Mouse (Mus musculus) right cerebral cortex, postnatal 25 days (tissue): ENCODE measurements around the gene Nbea.

ENCODE experiments used
- DNase-seq: peaks from one replicate; pipeline ENCODE4 v3.0.0; 2022

Gene Nbea

DNA sequence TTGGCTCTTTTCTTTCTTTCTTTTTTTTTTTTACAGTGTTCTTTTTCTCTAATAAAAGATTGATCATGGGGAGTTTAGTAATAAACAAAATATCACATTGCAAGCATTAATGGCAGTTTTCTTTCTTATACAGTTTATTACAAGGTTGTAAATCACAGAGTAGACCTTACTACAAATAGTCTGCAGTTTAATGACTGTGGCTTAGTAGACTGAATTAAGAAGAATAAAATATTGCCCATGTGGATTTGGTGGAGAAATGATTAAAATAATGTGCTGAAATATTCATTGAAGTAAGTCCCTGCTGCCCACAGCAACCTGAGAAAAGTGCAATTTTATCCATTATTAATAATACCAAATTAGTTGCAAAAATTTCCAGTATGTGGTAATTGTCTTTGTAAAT is 363.9 kb downstream of the Nbea start:
- no peak for DNase-seq

DNA sequence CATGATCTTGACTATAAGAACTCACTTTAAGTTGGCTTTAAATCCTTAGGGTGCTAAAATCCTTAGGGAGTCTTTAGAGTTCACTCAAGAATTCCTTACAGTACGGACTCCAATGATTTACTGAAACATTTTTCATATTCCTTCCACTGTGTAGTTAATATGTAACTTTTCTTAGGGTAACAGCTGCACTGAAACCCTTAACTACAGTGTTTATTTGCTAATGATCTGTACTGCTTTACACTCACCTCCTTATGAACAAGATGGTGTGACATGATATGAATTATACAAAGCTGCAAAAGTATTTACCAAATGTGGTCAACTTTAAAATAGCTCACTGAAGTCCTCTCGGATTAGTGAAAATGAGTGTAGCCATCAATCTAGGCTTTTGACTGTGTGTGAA is 365.4 kb downstream of the Nbea start:
- no peak for DNase-seq

DNA sequence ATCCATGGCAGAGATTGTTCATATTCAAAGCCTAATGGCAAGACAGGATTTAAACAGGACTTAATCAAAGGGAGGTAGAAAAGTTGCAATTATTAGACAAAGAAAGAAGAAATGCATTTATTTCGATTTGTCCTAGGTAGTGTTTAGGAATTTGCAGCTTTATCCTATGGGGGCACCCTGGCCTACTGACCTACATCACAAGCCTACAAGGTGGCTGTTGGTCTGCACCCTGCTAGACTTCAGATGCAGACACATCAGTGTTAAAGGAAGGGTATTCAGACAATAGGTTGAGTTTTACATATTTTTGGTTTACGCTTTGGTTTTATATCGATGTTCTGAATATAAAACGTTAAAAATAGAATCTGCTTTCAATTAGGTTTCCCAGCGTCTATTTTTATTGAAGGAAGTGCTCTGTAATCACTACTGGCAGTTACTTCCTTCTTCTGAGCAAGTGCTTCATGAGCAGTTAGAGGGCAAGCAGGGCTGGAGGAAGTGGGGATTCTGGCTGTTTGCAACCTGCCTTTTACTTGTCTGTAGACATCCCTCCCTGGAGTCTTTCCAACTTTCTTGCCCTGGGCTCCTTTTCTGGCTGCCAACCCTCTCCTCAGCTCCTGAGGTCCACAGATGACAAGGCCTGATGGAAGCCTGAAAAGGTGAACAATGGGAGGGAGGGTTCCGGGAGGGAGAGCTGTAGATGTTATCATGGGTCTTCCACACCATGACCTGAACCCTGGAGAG is 366.7 kb downstream of the Nbea start:
- no peak for DNase-seq

DNA sequence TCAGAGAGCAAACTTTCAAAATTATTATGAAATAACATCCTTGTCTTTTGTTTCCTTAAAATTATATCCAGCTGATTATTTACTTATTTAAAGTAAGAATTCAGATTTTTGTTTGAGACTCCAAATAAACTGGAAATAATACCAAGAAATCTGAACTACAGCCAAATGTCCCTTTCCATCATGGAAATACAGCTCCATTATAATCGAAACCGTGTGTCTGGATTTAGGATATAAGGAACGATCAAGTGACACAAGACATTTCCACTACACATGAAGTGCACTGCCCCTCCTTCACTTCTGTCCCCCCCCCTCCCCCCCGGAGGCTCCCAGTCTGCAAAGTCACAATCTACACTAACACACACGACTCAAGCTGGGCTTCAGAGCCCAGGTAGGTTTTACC is 367.4 kb downstream of the Nbea start:
- DNase-seq, result no peak

DNA sequence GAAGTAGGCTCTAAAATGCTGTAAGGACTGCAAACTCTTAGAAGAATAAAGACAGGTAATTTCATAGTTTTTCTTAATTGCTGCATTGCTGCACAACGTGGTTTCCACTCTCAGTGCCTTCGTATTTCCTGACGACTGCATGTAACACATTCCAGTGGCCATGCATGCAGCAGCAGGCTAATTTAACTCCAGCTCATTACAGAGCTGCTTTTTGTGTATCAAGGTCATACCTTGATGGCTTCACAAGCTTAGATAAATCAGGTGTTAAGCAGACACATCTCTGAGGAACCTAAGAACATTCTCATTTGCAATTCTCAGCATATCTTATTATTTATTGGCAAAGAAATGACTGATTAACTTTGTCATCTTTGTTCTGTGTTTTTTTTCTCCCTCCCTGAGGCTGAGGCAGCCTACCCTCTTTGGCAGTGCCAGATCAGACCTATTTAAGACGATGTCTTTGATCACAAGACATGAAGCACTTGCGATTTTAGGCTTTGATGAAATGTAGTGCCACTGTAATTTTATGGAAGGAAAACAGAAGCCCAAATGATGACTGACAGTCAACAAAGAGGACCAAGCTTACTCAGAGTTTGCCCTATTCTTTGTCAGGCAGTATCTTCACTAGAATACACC is 368.4 kb downstream of the Nbea start:
- DNase-seq, result no peak

DNA sequence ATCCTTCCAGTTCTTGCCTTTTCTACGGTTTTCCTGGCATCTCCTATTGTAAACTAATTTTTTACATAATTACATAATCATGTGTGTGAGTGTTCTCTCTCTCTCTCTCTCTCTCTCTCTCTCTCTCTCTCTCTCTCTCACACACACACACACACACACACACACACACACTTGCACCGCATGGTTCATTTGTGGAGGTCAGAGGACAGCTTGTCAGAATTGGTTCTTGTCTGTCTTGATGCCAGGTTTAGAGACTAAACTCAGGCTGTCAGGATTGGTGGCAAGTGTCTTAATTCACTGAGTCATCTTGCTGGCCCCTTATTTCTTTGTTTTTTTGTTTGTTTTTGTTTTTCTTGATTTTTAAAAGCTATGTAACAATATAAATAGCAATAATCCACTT is 388.7 kb downstream of the Nbea start:
- no peak for DNase-seq

DNA sequence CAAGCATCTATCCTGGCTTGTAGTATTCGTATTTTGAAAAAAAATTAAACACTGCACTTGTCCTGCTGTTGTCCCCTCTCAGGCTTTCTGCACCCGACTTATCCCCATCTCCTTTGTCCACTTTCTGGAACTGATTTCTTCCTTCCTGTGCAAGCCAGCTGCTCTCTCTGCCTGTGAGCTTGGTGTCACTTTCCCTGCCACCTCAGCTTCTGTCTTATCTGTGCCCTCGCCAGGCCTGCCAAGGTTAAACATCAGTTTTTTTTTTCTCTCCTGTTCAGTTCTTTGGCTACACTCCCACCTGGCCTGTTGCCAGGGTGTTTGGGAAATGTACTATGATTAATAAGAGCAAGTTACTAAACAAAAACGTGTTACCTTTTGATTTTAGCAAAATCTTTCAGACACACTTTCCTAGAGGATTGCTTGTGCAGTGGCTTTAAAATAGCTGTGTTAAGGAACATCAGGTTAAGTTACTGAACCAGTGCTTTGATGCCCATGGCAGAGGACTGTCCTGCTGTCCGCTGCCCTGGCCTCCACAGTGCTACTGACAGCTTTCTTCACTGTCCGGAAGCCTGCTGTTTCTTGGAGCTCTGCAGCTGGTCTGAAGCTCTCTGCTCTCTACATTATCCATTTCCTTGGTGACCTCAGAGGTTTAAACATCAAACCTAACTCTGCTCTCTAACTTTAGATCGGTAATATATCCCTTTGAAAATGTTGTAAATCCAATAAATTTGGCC is 389.5 kb downstream of the Nbea start:
- DNase-seq, result no peak

DNA sequence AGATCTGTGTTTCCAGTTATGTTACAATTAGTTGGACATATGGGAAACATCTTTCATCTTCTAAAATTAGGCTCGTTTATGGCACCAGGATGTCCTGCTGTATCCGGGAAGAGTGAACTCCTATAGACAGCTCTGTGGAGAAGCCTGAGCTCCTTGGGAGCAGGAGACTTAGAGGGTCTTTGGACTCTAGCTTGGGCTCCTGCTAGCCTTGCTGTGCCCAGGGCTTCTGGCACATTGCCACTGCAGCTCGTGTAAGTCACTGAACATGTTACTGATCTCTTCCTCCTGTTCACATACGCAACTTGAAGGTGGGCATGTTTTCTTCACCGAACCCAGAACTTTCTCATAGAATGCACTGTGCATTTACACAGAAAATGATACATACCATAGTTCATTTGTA is 391.2 kb downstream of the Nbea start:
- no peak for DNase-seq

DNA sequence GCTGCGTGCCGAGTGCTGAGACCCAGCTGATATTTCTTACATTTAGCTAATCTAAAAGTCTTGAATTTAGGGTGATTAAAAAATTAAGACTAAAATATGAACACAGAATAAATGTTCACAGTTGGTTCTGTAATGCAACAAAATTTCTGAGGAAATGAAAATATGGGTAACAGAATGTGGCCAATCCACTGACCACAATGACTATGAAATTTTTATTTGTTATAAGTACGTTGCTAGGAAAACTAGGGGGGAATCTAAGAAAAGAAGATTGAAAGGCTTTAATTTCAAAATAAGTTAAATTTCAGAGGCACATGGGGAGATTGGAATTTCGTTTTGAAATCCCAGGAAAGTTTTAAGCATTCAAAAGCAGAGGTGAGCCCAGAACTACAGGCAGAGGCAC is 392.9 kb downstream of the Nbea start:
- no peak for DNase-seq

DNA sequence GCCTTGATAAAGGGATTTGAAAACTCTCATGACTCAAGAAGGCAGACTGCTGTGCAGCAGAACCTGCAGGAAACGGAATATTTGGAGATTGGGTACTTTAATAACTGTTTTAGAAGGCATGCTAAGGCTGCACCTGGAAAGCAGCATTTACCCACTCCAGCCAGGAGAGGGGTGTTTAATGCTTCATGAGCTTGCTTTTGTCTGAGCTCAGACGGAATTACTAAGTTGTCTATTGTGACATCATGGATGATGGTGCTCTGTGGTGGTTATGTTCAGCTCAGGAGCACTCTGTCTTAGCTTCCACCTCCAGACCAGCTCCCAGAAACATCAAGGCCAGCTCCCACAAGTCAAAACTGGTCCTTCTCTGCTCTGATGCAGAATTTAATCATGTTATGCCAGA is 393.6 kb downstream of the Nbea start:
- no peak for DNase-seq

DNA sequence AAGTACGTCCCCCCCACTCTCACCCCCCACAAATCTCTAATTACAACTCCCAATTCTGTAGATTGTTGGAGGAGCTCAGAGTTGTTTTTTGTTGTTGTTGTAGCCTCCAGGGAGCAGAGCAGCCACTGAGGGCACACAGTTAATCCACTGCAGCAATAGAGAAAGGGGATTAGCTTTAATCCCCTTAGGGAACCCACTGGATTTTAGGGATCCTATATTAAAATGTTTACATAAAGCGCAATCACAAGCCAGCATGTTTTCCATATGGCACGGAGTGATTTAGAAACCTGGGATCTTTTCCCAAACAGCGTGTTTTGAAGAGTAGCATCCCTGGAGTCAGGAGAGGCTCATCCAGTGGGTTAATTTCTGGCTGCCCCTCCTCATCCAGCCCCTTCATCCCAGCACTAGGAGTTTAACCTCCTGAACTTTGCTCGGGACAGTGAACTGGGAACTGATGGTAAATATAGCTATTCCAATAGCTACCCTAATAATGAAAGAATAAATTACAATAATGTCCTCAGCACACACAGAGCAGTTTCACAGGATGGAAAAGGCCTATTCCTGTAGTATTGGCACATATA is 394.8 kb downstream of the Nbea start:
- DNase-seq, result no peak

DNA sequence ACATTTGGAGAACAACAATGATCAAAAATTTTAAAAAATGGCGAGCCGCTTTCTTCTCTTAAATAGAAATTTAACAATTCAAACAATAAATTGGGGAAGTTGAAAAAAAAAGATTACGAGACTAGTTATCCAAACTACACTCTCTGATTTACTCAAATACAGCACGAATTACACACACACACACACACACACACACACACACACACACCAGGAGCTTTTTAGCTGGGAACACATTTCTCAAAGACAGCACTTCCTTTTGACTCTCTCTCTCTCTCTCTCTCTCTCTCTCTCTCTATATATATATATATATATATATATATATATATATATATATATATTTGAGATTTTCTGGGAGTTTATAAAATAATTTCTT is 395.3 kb downstream of the Nbea start:
- no peak for DNase-seq

DNA sequence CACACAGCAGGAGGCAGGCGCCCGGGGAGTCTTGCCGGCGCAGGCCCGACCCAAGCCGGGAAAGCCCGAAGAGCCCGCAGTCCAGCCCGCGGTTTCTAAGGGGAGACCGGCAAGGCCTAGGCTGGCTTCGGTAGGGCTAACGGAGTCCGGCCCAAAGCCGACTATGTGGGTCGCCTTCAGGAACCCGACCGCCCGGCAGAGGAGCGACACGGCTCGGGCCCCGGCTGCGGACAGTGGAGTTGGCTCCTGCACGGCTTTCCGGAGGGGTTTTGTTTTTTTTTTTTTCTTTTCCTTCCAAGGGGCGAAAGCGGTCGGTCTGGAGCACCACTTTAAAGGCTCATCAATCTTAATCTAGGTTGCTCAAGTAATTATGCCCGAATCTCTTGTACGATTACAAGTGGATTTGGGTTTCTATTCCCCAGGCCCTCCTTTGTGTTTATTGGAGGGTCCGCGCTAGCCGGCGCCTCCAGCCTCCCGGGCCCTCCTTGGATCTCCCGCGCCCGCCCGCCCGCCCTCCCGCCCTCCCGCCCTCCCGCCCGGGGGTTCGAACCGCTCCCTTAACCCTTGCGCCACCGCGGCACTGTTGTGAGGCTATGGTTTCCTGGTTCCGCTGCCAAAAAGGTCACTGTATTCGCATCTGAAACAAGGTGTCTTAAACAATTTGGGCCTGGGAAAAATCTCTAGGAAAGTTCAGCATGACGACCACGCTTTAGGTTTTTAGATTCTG is 395.9 kb downstream of the Nbea start:
- peak; percentile 49 for DNase-seq

DNA sequence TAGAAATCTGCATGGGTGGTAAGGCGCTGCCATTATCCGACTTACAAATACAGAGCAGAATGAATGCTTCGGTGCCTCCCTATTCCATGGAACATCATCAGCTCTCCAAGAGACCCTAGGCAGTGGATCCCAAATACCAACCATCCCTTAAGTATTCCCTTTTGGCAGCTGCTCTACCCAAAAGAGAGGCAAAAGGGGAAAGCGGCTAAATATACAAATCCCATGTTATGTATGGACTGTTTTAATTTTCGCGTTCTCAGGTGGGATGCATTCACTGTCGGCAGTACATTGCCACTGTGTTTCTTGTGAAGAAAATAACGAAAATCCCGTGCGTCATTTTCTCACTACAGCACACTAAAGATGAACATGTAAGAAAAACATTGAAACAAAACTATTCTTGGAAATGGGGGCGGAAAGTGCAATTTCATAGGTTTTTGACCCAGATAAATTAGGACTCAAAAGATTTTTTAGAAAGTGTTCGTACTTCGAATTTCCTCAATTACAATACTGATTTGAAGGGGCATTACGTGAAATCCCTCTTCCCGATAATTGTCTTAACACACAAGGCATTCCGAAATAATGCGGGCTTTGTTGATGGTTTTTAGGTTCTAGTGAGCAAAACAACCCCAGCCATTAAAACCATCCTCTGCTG is 396.5 kb downstream of the Nbea start:
- DNase-seq, result no peak

DNA sequence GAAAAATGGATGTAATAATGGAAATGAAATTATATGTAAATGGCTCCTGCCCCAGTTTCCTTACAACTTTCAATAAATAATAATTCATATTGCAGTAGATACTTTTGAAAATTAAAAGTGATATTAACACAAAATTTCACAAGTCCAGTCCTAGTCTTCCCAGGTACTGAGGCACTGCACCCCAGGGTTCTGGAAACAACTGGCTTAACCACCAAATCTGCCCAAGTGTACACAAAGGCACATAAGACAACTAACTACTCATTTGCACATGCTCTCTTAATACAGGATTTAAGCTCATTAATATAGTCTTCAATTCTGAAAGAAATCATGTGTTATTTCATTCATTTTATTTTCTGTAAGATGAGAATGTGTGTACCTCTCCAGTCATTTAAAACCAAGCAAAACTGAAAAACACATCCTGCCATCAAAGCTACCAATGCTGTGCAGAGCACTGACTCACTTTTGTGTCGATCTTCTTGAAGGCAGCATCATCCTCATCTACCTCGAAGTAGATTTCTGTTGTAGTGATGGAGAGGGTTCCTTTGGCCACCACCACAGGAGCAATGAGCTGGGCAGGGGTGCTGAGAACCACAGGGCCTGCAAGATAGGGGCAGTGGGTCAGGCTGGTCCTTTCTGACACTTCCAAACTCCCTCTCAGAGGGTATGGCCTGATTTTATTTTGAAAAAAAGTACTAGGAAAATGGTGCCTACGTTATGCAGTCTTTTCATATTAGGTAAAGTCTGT is 397.3 kb downstream of the Nbea start:
- no peak for DNase-seq

DNA sequence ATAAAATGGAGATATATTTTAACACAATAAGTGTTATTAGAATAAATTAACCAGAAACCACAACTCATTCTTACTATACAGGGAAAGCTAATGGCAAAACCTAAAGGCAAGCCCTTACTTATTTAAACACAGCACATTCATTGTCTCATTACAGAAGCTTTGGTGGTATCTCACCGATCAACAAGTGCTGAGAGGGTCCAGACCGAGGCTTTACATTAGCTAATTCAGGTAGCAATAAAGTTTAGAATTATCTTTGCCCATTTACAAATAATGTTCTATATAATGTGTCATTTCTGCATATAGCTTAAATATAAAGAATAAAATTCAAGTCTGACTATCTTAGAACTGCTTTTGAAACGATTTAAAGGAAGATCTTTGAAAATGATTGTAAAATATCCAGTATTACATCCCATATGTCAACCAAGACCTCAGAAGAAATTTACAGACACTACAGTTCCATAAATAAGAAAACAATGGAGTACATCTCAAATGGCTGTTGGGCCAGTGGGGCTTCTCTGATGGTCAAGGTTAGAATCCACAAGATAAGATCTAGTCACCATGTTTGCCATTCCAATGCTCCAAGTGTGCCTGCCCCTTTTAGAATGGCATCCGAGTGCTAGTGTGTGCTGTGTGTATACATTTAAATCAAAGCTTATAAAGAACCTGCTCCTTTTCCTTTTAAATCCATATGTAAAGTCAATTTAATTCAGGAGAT is 398.1 kb downstream of the Nbea start:
- DNase-seq, result no peak

DNA sequence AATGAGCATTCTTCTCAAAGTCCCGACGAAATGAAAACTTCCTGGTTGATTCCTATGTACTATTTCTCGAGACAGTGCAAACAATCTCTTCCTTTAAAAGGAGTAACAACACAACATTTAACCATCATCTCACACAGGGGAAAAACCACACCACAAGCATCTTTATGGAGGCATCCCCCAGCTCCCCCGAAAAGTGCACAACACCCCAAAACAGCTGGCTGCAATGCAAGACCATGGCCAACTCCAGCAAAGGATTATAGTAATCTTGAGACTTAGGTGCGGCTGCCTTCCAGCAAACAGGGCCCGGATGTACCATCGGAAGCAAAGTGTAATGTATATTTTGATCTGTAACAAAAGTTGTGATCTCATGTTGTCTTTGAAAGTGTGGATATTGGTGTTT is 399.4 kb downstream of the Nbea start:
- DNase-seq, result no peak

DNA sequence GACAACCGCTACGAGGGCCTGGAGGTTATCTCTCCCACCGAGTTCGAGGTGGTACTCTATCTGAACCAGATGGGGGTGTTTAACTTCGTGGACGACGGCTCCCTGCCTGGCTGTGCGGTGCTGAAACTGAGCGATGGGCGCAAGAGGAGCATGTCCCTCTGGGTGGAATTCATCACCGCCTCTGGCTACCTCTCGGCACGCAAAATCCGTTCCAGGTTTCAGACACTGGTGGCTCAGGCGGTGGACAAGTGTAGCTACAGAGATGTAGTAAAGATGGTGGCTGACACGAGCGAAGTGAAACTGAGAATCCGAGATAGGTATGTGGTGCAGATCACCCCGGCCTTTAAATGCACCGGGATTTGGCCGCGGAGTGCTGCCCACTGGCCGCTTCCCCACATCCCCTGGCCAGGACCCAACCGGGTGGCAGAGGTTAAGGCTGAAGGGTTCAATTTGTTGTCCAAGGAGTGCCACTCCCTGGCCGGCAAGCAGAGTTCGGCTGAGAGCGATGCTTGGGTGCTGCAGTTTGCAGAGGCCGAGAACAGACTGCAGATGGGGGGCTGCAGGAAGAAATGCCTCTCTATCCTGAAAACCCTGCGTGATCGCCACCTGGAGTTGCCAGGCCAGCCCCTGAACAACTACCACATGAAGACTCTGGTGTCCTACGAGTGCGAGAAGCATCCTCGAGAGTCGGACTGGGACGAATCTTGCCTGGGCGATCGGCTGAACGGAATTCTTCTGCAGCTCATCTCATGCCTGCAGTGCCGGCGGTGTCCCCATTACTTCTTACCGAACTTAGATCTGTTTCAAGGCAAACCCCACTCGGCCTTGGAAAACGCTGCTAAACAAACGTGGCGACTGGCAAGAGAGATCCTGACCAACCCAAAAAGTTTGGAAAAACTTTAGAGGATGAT is 400.1 kb downstream of the Nbea start:
- no peak for DNase-seq

DNA sequence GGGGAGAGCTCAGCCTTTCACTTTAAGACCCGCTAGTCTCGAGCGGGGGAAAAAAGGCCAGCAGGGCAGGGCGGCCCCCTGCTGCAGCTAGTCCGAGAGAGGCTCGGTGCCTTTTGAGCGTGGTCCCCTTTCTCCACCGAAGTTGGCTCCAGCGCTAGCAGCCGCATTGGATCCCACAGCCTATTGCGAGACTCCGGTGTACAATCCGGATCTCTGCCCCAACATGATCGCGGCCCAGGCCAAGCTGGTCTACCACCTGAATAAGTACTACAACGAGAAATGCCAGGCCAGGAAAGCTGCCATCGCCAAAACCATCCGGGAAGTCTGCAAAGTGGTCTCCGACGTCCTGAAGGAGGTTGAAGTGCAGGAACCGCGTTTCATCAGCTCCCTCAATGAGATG is 400.7 kb downstream of the Nbea start:
- DNase-seq, result no peak

DNA sequence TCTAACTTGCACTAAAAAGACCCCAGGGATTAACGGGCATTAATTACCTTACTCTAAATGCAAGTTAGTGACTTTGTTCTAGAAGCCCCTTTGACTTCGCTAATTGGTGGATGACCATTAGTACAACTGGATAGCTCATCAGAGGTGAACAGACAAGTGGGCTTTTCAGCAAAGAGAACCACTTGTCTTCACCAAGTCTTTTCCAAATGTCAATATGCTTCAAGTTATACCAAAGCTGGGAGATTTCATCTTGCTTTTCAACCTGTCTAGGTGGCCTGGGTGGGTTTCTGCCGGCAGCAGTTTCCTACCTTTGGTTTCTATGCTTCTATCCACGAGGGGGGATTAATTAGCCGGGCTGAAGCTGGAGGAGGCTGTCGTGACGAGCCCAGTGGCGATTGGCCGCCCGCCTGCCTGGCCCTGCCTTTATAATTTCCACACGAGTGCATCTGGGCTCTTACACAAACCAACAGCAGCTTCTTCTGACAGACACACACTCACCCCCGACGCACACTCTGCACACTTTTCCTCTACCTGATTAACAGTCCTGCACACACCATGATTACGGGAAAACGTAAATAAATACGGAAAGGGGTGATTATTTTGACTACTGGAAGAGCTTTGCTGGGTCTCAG is 401.3 kb downstream of the Nbea start, which contains the start of gene Mab21l1:
Mab21l1 (plus strand) TSS at position 455 of the 632 bp plus-strand sequence.
- DNase-seq, result no peak
